In genomic region chr6:48434651-48435050, GRCm38 (mm10) we compare ENCODE assay signal across 30 mouse cellular contexts. TPM values are rescaled to one million over a fixed set of nuclear protein-coding genes. Genes with fewer than 3 reads are reported as not detected.
DNase-seq lines count a peak whose midpoint lies in the region; ATAC-seq and TF ChIP-seq lines count a peak whose summit lies in the region.
"Had no signal": no experiment of that assay in that cellular context is flagged by ENCODE, and none has a peak within 500 bp of the region (broad histone marks: within the 10 kb centered on the region; RNA-seq: fewer than 3 reads in every experiment).

No protein-coding gene starts in this region.

- no peak for TF ChIP-seq EP300 in lung, postnatal 0 days (IDR thresholded peaks at IDR 0.05)
- no peak for TF ChIP-seq EP300 in stomach, postnatal 0 days (optimal IDR thresholded peaks at IDR 0.05)

- WGBS in lung, postnatal 0 days, result 46% methylated on average over 6 of the region's 6 CpGs
- WGBS in lung, adult 2 months, result 55% methylated on average over 6 of the region's 6 CpGs
- WGBS in kidney, postnatal 0 days, result 60% methylated on average over 6 of the region's 6 CpGs
- 43% methylated on average over 6 of the region's 6 CpGs for WGBS in stomach, postnatal 0 days

- H3K36me3 ChIP-seq in lung, postnatal 0 days (ENCODE audit: insufficient read depth, low read length), result peaks cover 15% of the 10 kb centered on the region
- H3K36me3 ChIP-seq in kidney, postnatal 0 days (ENCODE audit: insufficient read depth, low read length), result peaks cover 20% of the 10 kb centered on the region
- H3K36me3 ChIP-seq in stomach, postnatal 0 days (ENCODE audit: control insufficient read depth, insufficient read depth, low read length), result peaks cover 14% of the 10 kb centered on the region
- H3K36me3 ChIP-seq: G1E had no signal

- peak; percentile 21; the same call in 1 of the 2 replicates for ATAC-seq in lung, postnatal 0 days
- 0 out of 2 replicates have a peak, but pooled peaks have one; percentile 17 for ATAC-seq in kidney, postnatal 0 days (replicated peaks; ENCODE audit: low FRiP score, low read depth)
- no peak for ATAC-seq in stomach, postnatal 0 days (ENCODE audit: low FRiP score, low TSS enrichment)
- ATAC-seq: forebrain, embryonic 15.5 days; hindbrain, postnatal 0 days; intestine, embryonic 16.5 days; Patski had no signal

- 0 out of 2 replicates have a peak overlapping the region, but pooled peaks have one; percentile 5 for H3K27ac ChIP-seq in lung, postnatal 0 days (ENCODE audit: low read length)
- peak overlapping the region; percentile 77 for H3K27ac ChIP-seq in kidney, postnatal 0 days
- H3K27ac ChIP-seq in stomach, postnatal 0 days (replicated peaks), result 0 out of 2 replicates have a peak overlapping the region, but pooled peaks have one; percentile 13
- H3K27ac ChIP-seq: embryonic facial prominence, embryonic 12.5 days; forebrain, embryonic 15.5 days; heart, adult 2 months; heart, embryonic 13.5 days; hindbrain, postnatal 0 days; limb, embryonic 13.5 days; neural tube, embryonic 12.5 days had no signal

- TF ChIP-seq CTCF in lung, postnatal 0 days (IDR thresholded peaks at IDR 0.05), result no peak
- no peak for TF ChIP-seq CTCF in lung, adult 2 months (IDR thresholded peaks at IDR 0.05; ENCODE audit: insufficient read depth, low read length)
- no peak for TF ChIP-seq CTCF in kidney, postnatal 0 days (IDR thresholded peaks at IDR 0.05; ENCODE audit: low read depth)
- no peak for TF ChIP-seq CTCF in stomach, postnatal 0 days (IDR thresholded peaks at IDR 0.05; ENCODE audit: low read depth)

- H3K4me1 ChIP-seq in lung, postnatal 0 days (ENCODE audit: insufficient read depth, low read depth, low read length), result peaks cover 6% of the 10 kb centered on the region; the same call in 1 of the 2 replicates
- peaks cover 9% of the 10 kb centered on the region for H3K4me1 ChIP-seq in lung, adult 2 months (ENCODE audit: control insufficient read depth, insufficient read depth, low read length)
- peaks cover 31% of the 10 kb centered on the region for H3K4me1 ChIP-seq in kidney, postnatal 0 days (replicated peaks; ENCODE audit: insufficient read depth, low read length)
- H3K4me1 ChIP-seq in stomach, postnatal 0 days (replicated peaks; ENCODE audit: control insufficient read depth, insufficient read depth), result peaks cover 5% of the 10 kb centered on the region

- H3K9ac ChIP-seq in lung, postnatal 0 days (replicated peaks; ENCODE audit: low read depth), result no peak overlapping the region
- no peak overlapping the region for H3K9ac ChIP-seq in kidney, postnatal 0 days (ENCODE audit: low read depth, low read length)
- no peak overlapping the region for H3K9ac ChIP-seq in stomach, postnatal 0 days (ENCODE audit: low read length)
- H3K9ac ChIP-seq: embryonic facial prominence, embryonic 12.5 days; forebrain, embryonic 15.5 days; heart, embryonic 13.5 days; limb, embryonic 13.5 days; neural tube, embryonic 12.5 days had no signal

- H3K9me3 ChIP-seq in lung, postnatal 0 days (ENCODE audit: low read length), result no peaks in the 10 kb centered on the region
- no peaks in the 10 kb centered on the region for H3K9me3 ChIP-seq in kidney, postnatal 0 days (replicated peaks; ENCODE audit: low read length)
- H3K9me3 ChIP-seq in stomach, postnatal 0 days (ENCODE audit: control insufficient read depth, low read length), result no peaks in the 10 kb centered on the region
- H3K9me3 ChIP-seq: embryonic facial prominence, embryonic 12.5 days; forebrain, embryonic 15.5 days; heart, embryonic 13.5 days; limb, embryonic 13.5 days; neural tube, embryonic 12.5 days had no signal

- H3K4me2 ChIP-seq in lung, postnatal 0 days (replicated peaks; ENCODE audit: low read depth, low read length), result no peak overlapping the region
- H3K4me2 ChIP-seq in kidney, postnatal 0 days (ENCODE audit: low read length), result no peak overlapping the region
- H3K4me2 ChIP-seq in stomach, postnatal 0 days (replicated peaks; ENCODE audit: low read depth), result no peak overlapping the region
- H3K4me2 ChIP-seq: embryonic facial prominence, embryonic 12.5 days; forebrain, embryonic 15.5 days; heart, embryonic 13.5 days; limb, embryonic 13.5 days; neural tube, embryonic 12.5 days had no signal

- TF ChIP-seq POLR2A in lung, adult 2 months (IDR thresholded peaks at IDR 0.05; ENCODE audit: borderline replicate concordance, extremely low read depth, low read depth, low read length), result no peak

- no peaks in the 10 kb centered on the region for H3K27me3 ChIP-seq in lung, postnatal 0 days (replicated peaks; ENCODE audit: insufficient read depth, low read length)
- H3K27me3 ChIP-seq in kidney, postnatal 0 days (ENCODE audit: insufficient read depth, low read length), result no peaks in the 10 kb centered on the region
- no peaks in the 10 kb centered on the region for H3K27me3 ChIP-seq in stomach, postnatal 0 days (ENCODE audit: control insufficient read depth, insufficient read depth, low read length)
- H3K27me3 ChIP-seq: CH12.LX, Patski had no signal

- peak; percentile 50 to 75 for DNase-seq in kidney, adult 8-10 months
- no peak for DNase-seq in kidney, postnatal 4 days
- DNase-seq in lung, postnatal 0 days (ENCODE audit: low spot score), result peak; percentile 37
- no peak for DNase-seq in lung, adult 2 months
- DNase-seq in kidney, postnatal 0 days (ENCODE audit: low spot score), result no peak
- DNase-seq in stomach, postnatal 0 days (ENCODE audit: low spot score), result no peak
- DNase-seq in spleen, postnatal 10 days (ENCODE audit: low spot score in 2 of 2), result no peak
- no peak for DNase-seq in left cerebral cortex, adult 18-20 months (ENCODE audit: low spot score in 2 of 2)
- DNase-seq: B cell, adult 2 months; cerebellum, adult 11-12 months; cerebellum, postnatal 10 days; gastrocnemius, postnatal 25 days; heart, adult 2 months; heart, postnatal 14 days; lung, adult 18-20 months; midbrain, embryonic 14.5 days; retina, postnatal 1 day; right cerebral cortex, postnatal 25 days; spleen, adult 18-20 months had no signal

- no peak overlapping the region for H3K4me3 ChIP-seq in lung, postnatal 0 days (ENCODE audit: low read depth, low read length)
- H3K4me3 ChIP-seq in lung, adult 2 months (replicated peaks; ENCODE audit: extremely low read depth, low read depth, low read length), result no peak overlapping the region
- H3K4me3 ChIP-seq in kidney, postnatal 0 days (replicated peaks; ENCODE audit: low read depth, low read length), result no peak overlapping the region
- no peak overlapping the region for H3K4me3 ChIP-seq in stomach, postnatal 0 days (ENCODE audit: low read depth, low read length)
- H3K4me3 ChIP-seq: embryonic facial prominence, embryonic 12.5 days; forebrain, embryonic 15.5 days; heart, adult 2 months; heart, embryonic 13.5 days; limb, embryonic 13.5 days; neural tube, embryonic 12.5 days had no signal

RNA-seq across cellular contexts. Expression of gene Zfp467, which starts 11.0 kb away (rescaled TPM):
- 31.5 and 34.6 TPM in 2 replicates for polyA plus RNA-seq in lung, postnatal 0 days (2015; fragmentation: Nextera tagmentation; extraction: Ambion mirVana)
- 42.1 and 51.4 TPM in 2 replicates for polyA plus RNA-seq in lung, adult 2 months (2012; rRNA removed)
- 27.9 and 33.4 TPM in 2 replicates for polyA plus RNA-seq in kidney, postnatal 0 days (2015; fragmentation: Nextera tagmentation; extraction: Ambion mirVana)
- 24.2 and 29.5 TPM in 2 replicates for polyA plus RNA-seq in stomach, postnatal 0 days (2015; fragmentation: Nextera tagmentation; extraction: Ambion mirVana)
- 10 to 100 TPM; 30.9 to 31.6 TPM for total RNA-seq in left cerebral cortex, adult 18-20 months (2021)

RNA-seq across cellular contexts. Expression of gene Sspo, which starts 13.4 kb away (rescaled TPM):
- polyA plus RNA-seq in lung, postnatal 0 days (2015; fragmentation: Nextera tagmentation; extraction: Ambion mirVana), result 0.31 and 0.64 TPM in 2 replicates
- polyA plus RNA-seq in lung, adult 2 months (2012; rRNA removed), result 3.2 and 3.4 TPM in 2 replicates
- 0.46 and 0.64 TPM in 2 replicates for polyA plus RNA-seq in kidney, postnatal 0 days (2015; fragmentation: Nextera tagmentation; extraction: Ambion mirVana)
- 0.04 and 0.07 TPM in 2 replicates for polyA plus RNA-seq in stomach, postnatal 0 days (2015; fragmentation: Nextera tagmentation; extraction: Ambion mirVana)
- 1 to 10 TPM in 1 of 2 experiments, under 1 TPM in 1; 0.16 to 1.1 TPM for total RNA-seq in left cerebral cortex, adult 18-20 months (2021)
- total RNA-seq: megakaryocyte-erythroid progenitor cell, adult 5-6 weeks had no signal
- polyA plus RNA-seq: G1E had no signal

RNA-seq across cellular contexts. Expression of gene Krba1, which starts 39.3 kb away (rescaled TPM):
- 7.6 and 8.4 TPM in 2 replicates for polyA plus RNA-seq in lung, postnatal 0 days (2015; fragmentation: Nextera tagmentation; extraction: Ambion mirVana)
- polyA plus RNA-seq in lung, adult 2 months (2012; rRNA removed), result 15.5 and 20.8 TPM in 2 replicates
- polyA plus RNA-seq in kidney, postnatal 0 days (2015; fragmentation: Nextera tagmentation; extraction: Ambion mirVana), result 15.7 and 16.0 TPM in 2 replicates
- polyA plus RNA-seq in stomach, postnatal 0 days (2015; fragmentation: Nextera tagmentation; extraction: Ambion mirVana), result 5.4 and 7.8 TPM in 2 replicates
- 10 to 100 TPM; 45.9 to 47.5 TPM for total RNA-seq in left cerebral cortex, adult 18-20 months (2021)
- polyA plus RNA-seq: G1E had no signal

Comparison
In these comparisons a context has a peak if more than half of its experiments do, and no peak if none do; other contexts are left out.
1. DNase-seq: peak in kidney, adult 8-10 months (2 of 2) and lung, postnatal 0 days (single experiment); none in kidney, postnatal 4 days (0 of 2), lung, adult 2 months (single experiment), kidney, postnatal 0 days (single experiment), stomach, postnatal 0 days (single experiment), spleen, postnatal 10 days (0 of 2) and left cerebral cortex, adult 18-20 months (0 of 2).
2. H3K27ac ChIP-seq: peak in every context shown above with its lines; median percentile 77 in kidney, postnatal 0 days; 13 in stomach, postnatal 0 days; 5 in lung, postnatal 0 days.